Mouse (Mus musculus): ENCODE data around the gene Synj2. TPM values are rescaled to one million over a fixed set of nuclear protein-coding genes. Genes with fewer than 3 reads are reported as not detected.

Synj2 gene
- polyA plus RNA-seq, 1 experiment from 2014 or later: 3.2 TPM

DNA sequence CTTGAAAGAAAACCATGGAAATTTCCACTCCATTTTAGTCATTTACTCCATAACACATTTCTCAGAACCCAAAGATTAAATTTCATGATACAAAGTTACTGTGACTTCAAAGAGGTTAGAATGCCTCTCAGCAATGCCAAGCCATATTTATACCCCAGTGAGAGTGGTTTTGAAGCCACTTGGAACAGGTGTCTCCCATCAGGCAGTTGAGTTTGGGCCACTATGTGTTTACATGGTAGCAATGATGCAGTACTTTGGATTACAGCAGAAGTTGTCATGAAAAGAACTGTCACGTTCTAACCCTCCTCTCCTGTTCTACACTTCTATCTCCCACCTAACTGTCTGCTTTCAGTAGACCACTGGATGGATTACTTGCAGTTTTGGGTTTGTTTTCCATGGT is 2.0 kb downstream of the Synj2 start:
- Histone ChIP-seq H3K27ac (ENCODE audit: low read length) (no peak overlapping the region), H3K4me1 (replicated peaks; ENCODE audit: control insufficient read depth, insufficient read depth, low read length) (peaks cover 13% of the 10 kb centered on the region; the same call in 1 of the 2 replicates), H3K9me3 (ENCODE audit: control insufficient read depth, low read length) (no peaks in the 10 kb centered on the region), H3K27me3 (ENCODE audit: control insufficient read depth, insufficient read depth, low read depth, low read length) (peaks cover 6% of the 10 kb centered on the region), H3K4me3 (ENCODE audit: low read length) (no peak overlapping the region), H3K4me2 (ENCODE audit: low read depth, low read length) (no peak overlapping the region), H3K9ac (ENCODE audit: low read length) (no peak overlapping the region), H3K36me3 (ENCODE audit: control insufficient read depth, insufficient read depth, low read length) (no peaks in the 10 kb centered on the region)
- no peak for ATAC-seq (ENCODE audit: low read depth)
- 42% methylated on average over 1 of the region's 1 CpGs for WGBS

DNA sequence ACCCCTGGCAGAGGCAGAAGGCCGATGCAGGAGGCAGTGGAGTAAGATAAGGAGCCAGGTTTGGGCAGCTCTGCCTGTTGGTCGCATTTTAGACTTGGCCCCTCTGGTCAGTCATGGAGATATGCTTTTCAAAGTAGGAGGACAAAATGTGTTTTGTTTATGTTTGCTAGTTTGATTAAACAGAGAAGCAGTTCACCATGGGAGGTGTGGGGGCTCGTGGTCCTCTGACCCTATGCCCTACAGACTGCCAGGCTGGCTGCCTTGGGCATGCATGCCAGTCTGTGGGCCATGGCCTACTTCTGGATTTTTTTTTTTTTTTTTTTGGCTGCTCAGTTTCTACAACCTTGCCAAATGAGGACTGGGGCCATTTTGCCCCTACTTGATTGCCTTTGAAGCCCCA is 6.0 kb downstream of the Synj2 start:
- Histone ChIP-seq H3K36me3 (ENCODE audit: control insufficient read depth, insufficient read depth, low read length) (no peaks in the 10 kb centered on the region), H3K4me2 (ENCODE audit: low read depth, low read length) (no peak overlapping the region), H3K9me3 (ENCODE audit: control insufficient read depth, low read length) (no peaks in the 10 kb centered on the region), H3K27ac (ENCODE audit: low read length) (no peak overlapping the region), H3K27me3 (ENCODE audit: control insufficient read depth, insufficient read depth, low read depth, low read length) (no peaks in the 10 kb centered on the region; the same call in 1 of the 2 replicates), H3K4me3 (ENCODE audit: low read length) (no peak overlapping the region), H3K4me1 (replicated peaks; ENCODE audit: control insufficient read depth, insufficient read depth, low read length) (peaks cover 4% of the 10 kb centered on the region; the same call in 1 of the 2 replicates), H3K9ac (ENCODE audit: low read length) (no peak overlapping the region)
- WGBS: 51% methylated on average over 3 of the region's 3 CpGs
- ATAC-seq (ENCODE audit: low read depth): no peak

DNA sequence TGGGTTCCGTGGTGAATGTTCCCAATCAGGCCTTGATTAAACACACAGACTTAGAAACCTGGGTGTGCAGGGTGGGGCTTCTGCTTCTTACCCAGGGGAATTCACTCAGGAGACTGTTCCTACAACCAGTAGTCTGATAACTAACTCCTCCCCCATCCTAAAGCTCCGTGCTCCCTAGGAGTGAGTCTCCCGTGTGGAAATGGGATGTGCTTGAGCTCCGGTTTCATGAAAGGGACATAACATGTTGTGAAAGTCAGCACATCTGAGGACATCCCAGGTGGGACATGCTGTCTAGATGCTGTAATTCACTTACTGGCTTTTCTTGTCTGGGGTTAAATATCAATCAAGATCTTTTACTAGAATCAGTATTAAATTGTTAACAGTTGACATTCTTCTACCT is 11.4 kb downstream of the Synj2 start:
- Histone ChIP-seq H3K27me3 (ENCODE audit: control insufficient read depth, insufficient read depth, low read depth, low read length) (no peaks in the 10 kb centered on the region), H3K4me1 (replicated peaks; ENCODE audit: control insufficient read depth, insufficient read depth, low read length) (no peaks in the 10 kb centered on the region), H3K9ac (ENCODE audit: low read length) (no peak overlapping the region), H3K27ac (ENCODE audit: low read length) (no peak overlapping the region), H3K9me3 (ENCODE audit: control insufficient read depth, low read length) (no peaks in the 10 kb centered on the region), H3K4me3 (ENCODE audit: low read length) (no peak overlapping the region), H3K4me2 (ENCODE audit: low read depth, low read length) (no peak overlapping the region), H3K36me3 (ENCODE audit: control insufficient read depth, insufficient read depth, low read length) (no peaks in the 10 kb centered on the region)
- WGBS: 71% methylated on average over 4 of the region's 4 CpGs
- no peak for ATAC-seq (ENCODE audit: low read depth)

DNA sequence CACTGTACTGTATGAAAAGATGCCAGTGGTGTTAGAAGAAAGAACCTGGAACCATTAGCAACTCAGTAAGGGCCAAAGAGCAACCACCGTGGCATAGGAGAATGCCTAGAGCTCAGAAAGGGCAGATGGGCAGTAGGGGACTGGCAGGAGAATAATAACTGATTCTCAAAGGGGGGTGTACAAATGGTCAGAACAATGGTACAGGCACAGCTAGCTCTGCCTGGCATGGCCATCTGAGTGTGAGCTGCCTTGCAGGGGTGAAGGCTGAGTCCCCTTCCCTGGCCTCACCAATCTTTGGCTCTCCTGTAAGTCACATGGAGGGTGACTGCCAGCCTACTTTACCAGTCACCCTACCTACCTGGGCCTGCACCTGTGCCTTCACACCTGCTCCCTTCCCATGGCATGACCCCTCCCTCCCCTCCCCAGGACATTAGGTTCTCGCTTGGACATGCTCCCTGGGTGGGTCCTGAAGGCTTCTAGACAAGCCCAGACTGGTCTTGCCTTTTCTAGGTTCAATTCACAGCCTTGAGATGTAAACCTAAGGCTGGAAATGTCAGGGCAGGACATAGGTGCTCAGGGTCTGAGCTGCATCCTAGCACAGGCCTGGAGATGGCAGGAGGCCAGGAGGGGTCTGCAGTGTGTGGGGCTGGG is 15.4 kb downstream of the Synj2 start:
- Histone ChIP-seq H3K4me1 (replicated peaks; ENCODE audit: control insufficient read depth, insufficient read depth, low read length) (peaks cover 21% of the 10 kb centered on the region), H3K27me3 (ENCODE audit: control insufficient read depth, insufficient read depth, low read depth, low read length) (no peaks in the 10 kb centered on the region), H3K27ac (ENCODE audit: low read length) (no peak overlapping the region), H3K9ac (ENCODE audit: low read length) (no peak overlapping the region), H3K4me3 (ENCODE audit: low read length) (no peak overlapping the region), H3K9me3 (ENCODE audit: control insufficient read depth, low read length) (no peaks in the 10 kb centered on the region), H3K4me2 (ENCODE audit: low read depth, low read length) (no peak overlapping the region), H3K36me3 (ENCODE audit: control insufficient read depth, insufficient read depth, low read length) (no peaks in the 10 kb centered on the region)
- no peak for ATAC-seq (ENCODE audit: low read depth)
- 75% methylated on average over 2 of the region's 2 CpGs for WGBS

DNA sequence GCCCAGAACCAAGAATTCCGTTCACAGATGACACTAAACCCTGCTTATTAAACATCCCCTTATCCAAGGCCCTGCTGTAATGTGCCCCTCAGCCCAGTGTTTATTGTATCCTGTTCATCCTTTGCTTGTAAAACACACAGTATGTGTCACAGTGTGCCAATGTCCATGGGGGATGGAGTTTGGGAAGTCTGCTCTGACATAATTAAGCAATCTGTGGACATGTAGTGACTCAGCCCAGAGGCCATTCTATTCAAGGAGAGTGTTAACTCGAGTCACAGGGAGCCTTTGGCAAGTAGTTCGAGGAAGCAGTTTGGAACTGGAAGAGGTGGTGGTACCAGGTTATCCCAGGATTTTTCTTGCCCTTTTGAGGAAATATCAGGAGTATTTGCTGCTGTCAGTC is 16.0 kb downstream of the Synj2 start:
- no peaks in the 10 kb centered on the region for H3K36me3 ChIP-seq (ENCODE audit: control insufficient read depth, insufficient read depth, low read length)
- ATAC-seq (ENCODE audit: low read depth): no peak
- no peaks in the 10 kb centered on the region for H3K9me3 ChIP-seq (ENCODE audit: control insufficient read depth, low read length)
- no peak overlapping the region for H3K9ac ChIP-seq (ENCODE audit: low read length)
- H3K4me1 ChIP-seq (replicated peaks; ENCODE audit: control insufficient read depth, insufficient read depth, low read length): peaks cover 21% of the 10 kb centered on the region
- no peak overlapping the region for H3K27ac ChIP-seq (ENCODE audit: low read length)
- H3K27me3 ChIP-seq (ENCODE audit: control insufficient read depth, insufficient read depth, low read depth, low read length): no peaks in the 10 kb centered on the region
- 48% methylated on average over 3 of the region's 3 CpGs for whole genome bisulfite sequencing
- no peak overlapping the region for H3K4me2 ChIP-seq (ENCODE audit: low read depth, low read length)
- no peak overlapping the region for H3K4me3 ChIP-seq (ENCODE audit: low read length)

DNA sequence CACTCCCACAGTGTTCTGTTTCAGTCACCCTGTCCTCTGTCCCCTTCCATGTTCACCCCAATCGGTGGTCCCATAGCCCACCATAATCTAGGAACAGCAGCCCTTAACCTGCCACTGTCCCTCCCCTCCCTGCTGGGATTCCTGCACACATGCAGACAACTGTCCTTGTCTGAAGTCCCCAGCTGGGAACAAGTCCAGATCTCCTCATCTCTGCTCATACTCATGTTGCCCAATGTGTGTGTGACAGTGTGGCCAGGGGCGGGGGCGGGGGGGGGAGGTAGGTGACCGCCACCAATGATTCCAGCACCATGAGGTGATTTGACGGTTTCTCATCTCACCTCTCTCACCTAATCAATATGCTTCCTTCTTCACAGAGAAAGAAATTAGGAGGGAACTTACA is 17.1 kb downstream of the Synj2 start:
- ATAC-seq (ENCODE audit: low read depth): no peak
- Histone ChIP-seq H3K4me3 (ENCODE audit: low read length) (no peak overlapping the region), H3K4me2 (ENCODE audit: low read depth, low read length) (no peak overlapping the region), H3K36me3 (ENCODE audit: control insufficient read depth, insufficient read depth, low read length) (no peaks in the 10 kb centered on the region), H3K4me1 (replicated peaks; ENCODE audit: control insufficient read depth, insufficient read depth, low read length) (peaks cover 21% of the 10 kb centered on the region), H3K27me3 (ENCODE audit: control insufficient read depth, insufficient read depth, low read depth, low read length) (no peaks in the 10 kb centered on the region), H3K9ac (ENCODE audit: low read length) (no peak overlapping the region), H3K27ac (ENCODE audit: low read length) (no peak overlapping the region), H3K9me3 (ENCODE audit: control insufficient read depth, low read length) (no peaks in the 10 kb centered on the region)
- WGBS: 83% methylated on average over 5 of the region's 5 CpGs

DNA sequence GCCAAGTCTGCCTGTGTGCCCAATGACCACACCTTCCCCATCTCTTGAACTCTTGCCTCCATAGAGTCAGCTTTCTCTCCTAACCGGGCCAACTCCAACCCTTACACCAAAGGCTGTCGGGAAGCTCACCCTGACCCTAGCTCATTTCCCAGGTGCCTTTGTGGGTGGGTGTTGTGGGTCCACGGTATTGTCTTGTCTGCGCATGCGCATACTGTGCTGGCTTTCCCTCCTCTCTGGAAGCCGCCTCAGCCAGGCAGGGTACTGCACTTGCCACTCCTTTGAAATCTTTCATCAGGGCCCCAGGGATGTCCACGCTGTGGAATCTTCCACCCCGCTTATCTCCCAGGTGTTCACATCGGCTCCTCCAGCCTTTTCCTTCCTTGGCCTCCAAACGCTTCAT is 17.6 kb downstream of the Synj2 start:
- Histone ChIP-seq H3K9me3 (ENCODE audit: control insufficient read depth, low read length) (no peaks in the 10 kb centered on the region), H3K9ac (ENCODE audit: low read length) (peak overlapping the region; percentile 27; the same call in 1 of the 2 replicates), H3K27ac (ENCODE audit: low read length) (peak overlapping the region; percentile 12; the same call in 1 of the 2 replicates), H3K36me3 (ENCODE audit: control insufficient read depth, insufficient read depth, low read length) (no peaks in the 10 kb centered on the region), H3K4me1 (replicated peaks; ENCODE audit: control insufficient read depth, insufficient read depth, low read length) (peaks cover 21% of the 10 kb centered on the region), H3K4me2 (ENCODE audit: low read depth, low read length) (peak overlapping the region; percentile 27; the same call in 1 of the 2 replicates), H3K4me3 (ENCODE audit: low read length) (no peak overlapping the region), H3K27me3 (ENCODE audit: control insufficient read depth, insufficient read depth, low read depth, low read length) (no peaks in the 10 kb centered on the region)
- 64% methylated on average over 10 of the region's 10 CpGs for WGBS
- ATAC-seq (ENCODE audit: low read depth): no peak

DNA sequence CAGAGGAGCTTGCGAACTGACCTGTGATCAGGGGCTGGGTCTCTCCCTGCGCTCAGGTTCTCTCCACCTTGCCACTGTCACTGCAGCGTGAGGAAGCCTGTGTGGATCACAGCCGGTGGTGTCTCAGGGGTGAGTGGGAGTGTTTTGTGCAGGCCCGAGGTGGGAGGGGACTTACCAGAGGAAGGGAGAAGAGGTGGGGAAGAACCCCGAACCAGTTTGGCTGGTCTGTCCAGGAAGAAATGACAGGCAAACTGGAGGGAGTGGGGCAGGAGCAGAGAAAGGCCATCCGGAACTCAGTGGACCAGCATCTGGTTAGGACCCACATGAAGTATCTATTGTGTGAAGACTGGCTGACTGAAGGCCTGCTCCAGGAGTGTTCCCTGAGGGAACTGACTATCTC is 18.0 kb downstream of the Synj2 start:
- peak; percentile 65 for ATAC-seq (ENCODE audit: low read depth)
- Histone ChIP-seq H3K9me3 (ENCODE audit: control insufficient read depth, low read length) (no peaks in the 10 kb centered on the region), H3K27me3 (ENCODE audit: control insufficient read depth, insufficient read depth, low read depth, low read length) (no peaks in the 10 kb centered on the region), H3K4me1 (replicated peaks; ENCODE audit: control insufficient read depth, insufficient read depth, low read length) (peaks cover 21% of the 10 kb centered on the region), H3K4me2 (ENCODE audit: low read depth, low read length) (peak overlapping the region; percentile 27), H3K36me3 (ENCODE audit: control insufficient read depth, insufficient read depth, low read length) (no peaks in the 10 kb centered on the region), H3K4me3 (ENCODE audit: low read length) (no peak overlapping the region), H3K9ac (ENCODE audit: low read length) (peak overlapping the region; percentile 27), H3K27ac (ENCODE audit: low read length) (peak overlapping the region; percentile 83)
- WGBS: 36% methylated on average over 7 of the region's 7 CpGs

DNA sequence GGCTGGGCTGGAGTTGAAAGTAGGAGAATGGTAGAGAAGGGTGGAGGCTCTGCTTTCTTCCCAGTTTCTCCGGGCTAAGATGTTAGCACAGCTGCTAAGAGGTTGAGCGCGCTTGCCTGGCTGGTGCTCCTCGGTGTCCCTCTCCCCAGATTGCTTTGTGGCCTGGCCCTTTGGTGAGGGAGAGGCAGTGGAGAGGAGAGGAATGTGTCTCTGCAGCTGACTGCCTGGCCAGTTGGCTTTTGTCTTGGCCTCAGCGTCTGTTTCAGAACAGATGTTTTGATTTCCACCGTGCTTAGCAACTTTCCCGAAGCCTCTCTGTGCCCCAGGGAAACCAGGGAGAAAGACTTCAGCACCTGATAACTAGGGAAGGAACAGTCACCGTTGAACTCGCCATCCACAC is 18.7 kb downstream of the Synj2 start:
- peak overlapping the region; percentile 83 for H3K27ac ChIP-seq (ENCODE audit: low read length)
- peak overlapping the region; percentile 27; the same call in 1 of the 2 replicates for H3K4me2 ChIP-seq (ENCODE audit: low read depth, low read length)
- peak overlapping the region; percentile 23; the same call in 1 of the 2 replicates for H3K9ac ChIP-seq (ENCODE audit: low read length)
- no peaks in the 10 kb centered on the region for H3K36me3 ChIP-seq (ENCODE audit: control insufficient read depth, insufficient read depth, low read length)
- no peak overlapping the region for H3K4me3 ChIP-seq (ENCODE audit: low read length)
- 28% methylated on average over 9 of the region's 9 CpGs for WGBS
- no peaks in the 10 kb centered on the region for H3K27me3 ChIP-seq (ENCODE audit: control insufficient read depth, insufficient read depth, low read depth, low read length)
- H3K4me1 ChIP-seq (replicated peaks; ENCODE audit: control insufficient read depth, insufficient read depth, low read length): peaks cover 25% of the 10 kb centered on the region
- ATAC-seq (ENCODE audit: low read depth): peak; percentile 71
- no peaks in the 10 kb centered on the region for H3K9me3 ChIP-seq (ENCODE audit: control insufficient read depth, low read length)
